Mouse (Mus musculus) limb, embryonic 15.5 days (tissue): ENCODE data around the gene Traf3ip1. TPM values are rescaled to one million over a fixed set of nuclear protein-coding genes. Genes with fewer than 3 reads are reported as not detected.

Experiments
- ATAC-seq: fragments of 200-750 bp; cut with Nextera tagmentation; 2 replicates; pipeline ENCODE4 v1.8.0; 2017; ENCODE audit warnings: low read depth, moderate TSS enrichment; ENCODE audit not compliant: insufficient number of reproducible peaks, low FRiP score, low TSS enrichment
- H3K27ac ChIP-seq: fragments of 300-500 bp; sonication (generic); 2 replicates; pipeline ENCODE4 v1.5.1; 2015; ENCODE audit warnings: moderate library complexity, mild to moderate bottlenecking, inconsistent platforms
- H3K27me3 ChIP-seq: fragments of 300-500 bp; sonication (generic); 2 replicates; pipeline ENCODE4 v1.6.1; 2015; ENCODE audit warnings: inconsistent platforms
- H3K36me3 ChIP-seq: fragments of 300-500 bp; sonication (generic); 2 replicates; pipeline ENCODE4 v1.6.1; 2015; ENCODE audit warnings: inconsistent platforms
- H3K4me1 ChIP-seq: fragments of 300-500 bp; sonication (generic); 2 replicates; pipeline ENCODE4 v1.6.1; 2015; ENCODE audit warnings: inconsistent platforms
- H3K4me2 ChIP-seq: fragments of 300-500 bp; sonication (generic); 2 replicates; pipeline ENCODE4 v1.6.1; 2015; ENCODE audit warnings: mild to moderate bottlenecking, inconsistent platforms
- H3K4me3 ChIP-seq: fragments of 300-500 bp; sonication (generic); 2 replicates; pipeline ENCODE4 v1.5.1; 2015; ENCODE audit warnings: mild to moderate bottlenecking, inconsistent platforms
- H3K9ac ChIP-seq: fragments of 300-500 bp; sonication (generic); 2 replicates; pipeline ENCODE4 v1.6.1; 2015; ENCODE audit warnings: inconsistent platforms
- H3K9me3 ChIP-seq: fragments of 300-500 bp; sonication (generic); 2 replicates; pipeline ENCODE4 v1.6.1; 2016; ENCODE audit warnings: inconsistent platforms
- WGBS: fragments of 180-500 bp; shearing (Covaris S2); methylation state at CpG from one replicate; pipeline ENCODE4 v1.1.7; 2015; 5-methylcytosine and 5-hydroxymethylcytosine counted together
- polyA plus RNA-seq: library from polyadenylated mRNA; unstranded; fragments of >200 nt; fragmentation: Nextera tagmentation; extraction: Ambion mirVana; gene quantifications from 2 replicates; pipeline ENCODE4 v1.2.1, GENCODE M21; 2015

Traf3ip1 gene
- polyA plus RNA-seq, 1 experiment from 2014 or later = 6.9 TPM

DNA sequence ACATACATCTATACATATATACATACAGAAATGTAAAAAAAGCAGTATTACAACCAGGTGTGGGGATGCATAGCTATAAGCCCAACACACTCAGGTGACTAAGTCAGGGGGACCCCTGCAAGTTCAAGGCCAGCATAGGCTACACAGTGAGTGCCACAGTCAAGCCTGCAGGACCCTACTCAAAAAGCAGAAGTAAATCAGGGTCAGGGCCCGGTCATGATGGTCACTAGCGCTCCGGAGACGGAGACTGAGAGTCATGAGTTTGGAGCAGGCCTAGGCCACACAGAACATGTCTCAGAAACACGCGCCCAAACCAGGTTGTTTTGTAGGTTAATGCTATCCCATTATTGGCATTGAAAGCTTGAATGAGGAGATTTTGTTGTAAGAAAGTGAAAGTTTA, 4.1 kb downstream of the Traf3ip1 start:
- Histone ChIP-seq H3K4me2 (no peak overlapping the region), H3K4me1 (peaks cover 14% of the 10 kb centered on the region), H3K9ac (no peak overlapping the region), H3K9me3 (no peaks in the 10 kb centered on the region), H3K27me3 (no peaks in the 10 kb centered on the region), H3K27ac (no peak overlapping the region), H3K4me3 (no peak overlapping the region), H3K36me3 (peaks cover 23% of the 10 kb centered on the region)
- no peak for ATAC-seq
- 95% methylated on average over 6 of the region's 6 CpGs for WGBS

DNA sequence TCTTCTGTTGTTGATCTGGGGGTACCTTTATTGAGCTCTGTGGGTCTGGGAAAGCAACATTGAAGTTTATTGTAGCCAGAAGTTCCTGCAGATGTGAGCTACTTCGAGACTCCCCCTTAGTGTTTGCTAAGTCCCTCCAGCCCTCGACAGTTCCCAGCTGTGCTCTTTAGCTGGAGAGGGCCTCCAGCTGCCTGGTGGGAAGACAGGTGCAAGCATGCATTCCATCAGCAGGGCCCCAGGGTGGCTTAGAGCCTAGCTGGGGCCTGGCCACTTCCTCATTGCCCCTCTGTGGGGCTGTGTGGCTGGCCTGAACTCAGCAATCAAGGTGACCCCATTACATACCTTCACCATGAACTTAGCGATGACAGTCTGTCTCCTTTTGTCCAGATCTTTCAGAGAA, 10.2 kb downstream of the Traf3ip1 start:
- H3K4me3 ChIP-seq = no peak overlapping the region
- H3K27me3 ChIP-seq = no peaks in the 10 kb centered on the region
- H3K4me2 ChIP-seq = no peak overlapping the region
- 58% methylated on average over 3 of the region's 3 CpGs for WGBS
- no peak overlapping the region for H3K9ac ChIP-seq
- no peak overlapping the region for H3K27ac ChIP-seq
- no peaks in the 10 kb centered on the region for H3K4me1 ChIP-seq
- no peak for ATAC-seq
- peaks cover 56% of the 10 kb centered on the region for H3K36me3 ChIP-seq
- no peaks in the 10 kb centered on the region for H3K9me3 ChIP-seq

DNA sequence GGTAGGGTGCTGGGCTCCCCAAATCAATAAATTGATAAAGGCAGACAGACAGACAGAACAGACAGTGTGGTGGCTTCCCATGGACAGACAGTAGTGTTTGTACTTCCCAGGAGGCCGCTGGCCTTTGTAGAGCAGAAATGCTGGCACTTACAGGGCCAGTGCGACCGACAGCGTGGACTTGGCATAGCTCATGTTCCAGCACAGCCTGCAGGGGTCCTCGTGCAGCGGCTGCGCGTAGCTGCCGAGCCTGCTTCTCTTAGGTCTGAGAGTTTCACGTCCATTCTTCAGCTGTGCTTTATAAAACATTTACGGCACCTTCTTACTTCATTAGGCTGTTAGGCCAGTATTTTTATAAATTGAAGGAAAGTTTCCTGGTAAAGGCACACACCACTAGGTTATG, 20.5 kb downstream of the Traf3ip1 start:
- Histone ChIP-seq H3K4me2 (no peak overlapping the region), H3K4me1 (0 out of 2 replicates have a peak, but pooled peaks cover 4% of the 10 kb centered on the region), H3K9ac (no peak overlapping the region), H3K27ac (no peak overlapping the region), H3K36me3 (peaks cover 15% of the 10 kb centered on the region), H3K9me3 (no peaks in the 10 kb centered on the region), H3K27me3 (no peaks in the 10 kb centered on the region), H3K4me3 (no peak overlapping the region)
- no peak for ATAC-seq
- WGBS = 56% methylated on average over 11 of the region's 11 CpGs

DNA sequence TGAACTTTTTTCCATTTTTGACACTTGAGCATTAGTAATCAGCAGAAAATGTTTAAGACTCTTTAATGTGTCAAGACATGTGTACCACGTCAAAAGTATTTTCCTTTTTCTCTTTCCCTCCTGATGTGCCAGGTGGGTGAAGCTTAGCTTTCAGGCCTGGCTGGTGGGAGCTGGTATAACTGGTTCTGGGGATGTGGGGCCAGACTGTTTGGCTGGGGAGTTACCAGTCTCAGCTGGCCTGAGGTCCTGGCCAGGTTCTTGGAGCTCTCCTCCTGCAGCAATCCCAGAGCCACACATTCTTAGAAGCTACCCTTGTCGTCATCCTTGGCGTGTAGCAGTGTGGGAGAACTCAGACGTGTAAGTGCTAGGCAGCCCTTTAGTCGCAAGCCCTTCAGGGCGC, 21.2 kb downstream of the Traf3ip1 start:
- Histone ChIP-seq H3K4me2 (no peak overlapping the region), H3K9me3 (no peaks in the 10 kb centered on the region), H3K9ac (no peak overlapping the region), H3K27ac (0 out of 2 replicates have a peak overlapping the region, but pooled peaks have one; percentile 18), H3K4me1 (0 out of 2 replicates have a peak, but pooled peaks cover 4% of the 10 kb centered on the region), H3K4me3 (no peak overlapping the region), H3K27me3 (no peaks in the 10 kb centered on the region), H3K36me3 (peaks cover 15% of the 10 kb centered on the region)
- ATAC-seq = no peak
- WGBS = 65% methylated on average over 6 of the region's 6 CpGs

DNA sequence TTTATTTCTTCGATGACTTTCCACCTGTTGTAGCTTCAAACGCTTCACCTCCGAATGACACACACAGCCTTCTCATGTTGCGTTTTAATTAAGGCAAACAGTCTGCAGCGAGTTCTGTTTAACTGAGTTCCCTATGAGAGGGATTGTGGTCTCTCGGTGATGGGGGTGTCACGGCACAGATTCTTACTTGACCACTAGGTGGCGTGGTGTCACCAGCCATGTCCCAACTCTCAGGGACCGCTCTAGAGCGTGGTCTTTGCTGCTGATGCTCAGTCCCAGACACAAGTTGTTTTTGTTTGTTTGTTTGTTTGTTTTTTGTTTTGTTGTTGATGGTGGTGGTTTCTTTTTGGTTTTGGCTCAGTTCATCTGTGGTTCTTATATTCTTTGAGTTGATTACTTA, 29.3 kb downstream of the Traf3ip1 start:
- WGBS = 9% methylated on average over 10 of the region's 10 CpGs
- H3K36me3 ChIP-seq = peaks cover 56% of the 10 kb centered on the region
- ATAC-seq = no peak

DNA sequence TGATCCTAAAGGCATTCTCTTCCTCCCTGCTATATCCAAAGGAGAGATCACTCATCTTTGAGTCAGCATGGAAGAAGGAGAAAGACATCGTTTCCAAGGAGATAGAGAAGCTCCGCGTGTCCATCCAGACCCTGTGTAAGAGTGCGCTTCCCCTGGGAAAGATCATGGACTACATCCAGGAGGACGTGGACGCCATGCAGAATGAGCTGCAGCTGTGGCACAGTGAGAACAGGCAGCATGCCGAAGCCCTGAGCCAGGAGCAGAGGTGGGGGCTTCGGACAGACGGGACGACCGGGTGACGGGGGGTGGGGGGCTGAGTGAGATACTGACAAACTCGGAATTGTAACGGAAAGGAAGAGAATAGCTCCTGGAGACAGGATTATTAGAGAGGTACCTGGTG, 31.4 kb downstream of the Traf3ip1 start:
- Histone ChIP-seq H3K4me2 (no peak overlapping the region), H3K9me3 (no peaks in the 10 kb centered on the region), H3K4me1 (0 out of 2 replicates have a peak, but pooled peaks cover 2% of the 10 kb centered on the region), H3K36me3 (peaks cover 48% of the 10 kb centered on the region), H3K27me3 (no peaks in the 10 kb centered on the region), H3K9ac (no peak overlapping the region), H3K27ac (no peak overlapping the region), H3K4me3 (no peak overlapping the region)
- 78% methylated on average over 14 of the region's 14 CpGs for WGBS
- ATAC-seq = no peak

More for the DNA sequence above, 29.3 kb downstream of the Traf3ip1 start:
- Histone ChIP-seq H3K27ac (no peak overlapping the region), H3K9me3 (no peaks in the 10 kb centered on the region), H3K4me2 (no peak overlapping the region), H3K4me3 (no peak overlapping the region), H3K9ac (no peak overlapping the region), H3K27me3 (no peaks in the 10 kb centered on the region), H3K4me1 (0 out of 2 replicates have a peak, but pooled peaks cover 2% of the 10 kb centered on the region)

DNA sequence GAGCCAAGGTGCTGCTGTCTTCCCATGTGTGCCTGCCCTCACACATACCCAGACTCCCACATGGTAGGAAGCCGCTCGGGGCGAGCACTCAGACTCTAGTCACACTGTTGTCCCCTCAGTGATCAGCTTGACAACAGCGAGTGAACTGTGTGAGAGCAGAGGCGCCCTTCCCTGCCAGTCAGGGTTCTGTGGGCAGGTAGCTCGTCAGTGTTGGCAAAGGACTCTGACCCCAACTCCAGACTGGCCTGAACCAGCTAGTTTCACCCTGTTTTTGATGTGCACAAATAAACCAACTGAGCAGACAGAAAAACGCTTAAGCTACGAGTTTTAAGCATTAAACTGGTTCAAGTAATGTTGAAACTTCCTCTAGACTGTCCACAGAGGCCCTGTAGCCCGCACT, 35.7 kb downstream of the Traf3ip1 start:
- no peak overlapping the region for H3K4me3 ChIP-seq
- H3K4me1 ChIP-seq = peaks cover 19% of the 10 kb centered on the region
- no peaks in the 10 kb centered on the region for H3K9me3 ChIP-seq
- no peak overlapping the region for H3K9ac ChIP-seq
- H3K36me3 ChIP-seq = peaks cover 23% of the 10 kb centered on the region
- 87% methylated on average over 9 of the region's 9 CpGs for WGBS
- no peak for ATAC-seq
- no peak overlapping the region for H3K4me2 ChIP-seq
- H3K27me3 ChIP-seq = peaks cover 4% of the 10 kb centered on the region; the same call in 1 of the 2 replicates
- no peak overlapping the region for H3K27ac ChIP-seq

DNA sequence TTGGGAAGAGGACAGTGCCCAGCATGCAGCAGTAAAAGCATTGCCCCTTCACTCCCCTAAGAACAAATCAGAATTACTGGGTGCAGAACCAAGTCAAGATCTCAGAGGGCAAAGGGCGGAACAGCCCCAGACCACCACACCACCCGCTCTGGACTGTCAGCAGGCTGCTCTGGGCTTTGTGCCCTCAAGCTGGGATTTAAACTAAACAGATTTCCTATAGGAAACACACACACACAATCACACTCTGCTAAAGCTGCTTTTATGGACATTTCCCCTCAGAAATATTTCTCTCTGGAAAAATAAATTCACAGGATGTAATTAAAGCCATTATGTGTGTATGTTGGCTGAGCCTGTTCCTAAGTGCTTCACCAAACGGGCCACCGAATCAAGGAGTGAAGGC, 37.8 kb downstream of the Traf3ip1 start:
- no peak overlapping the region for H3K4me2 ChIP-seq
- H3K4me3 ChIP-seq = no peak overlapping the region
- H3K9me3 ChIP-seq = no peaks in the 10 kb centered on the region
- H3K4me1 ChIP-seq = peaks cover 19% of the 10 kb centered on the region
- peaks cover 21% of the 10 kb centered on the region for H3K27me3 ChIP-seq
- H3K36me3 ChIP-seq = peaks cover 10% of the 10 kb centered on the region; the same call in 1 of the 2 replicates
- H3K27ac ChIP-seq = no peak overlapping the region
- ATAC-seq = peak; percentile 73
- H3K9ac ChIP-seq = no peak overlapping the region
- WGBS = 48% methylated on average over 4 of the region's 4 CpGs

DNA sequence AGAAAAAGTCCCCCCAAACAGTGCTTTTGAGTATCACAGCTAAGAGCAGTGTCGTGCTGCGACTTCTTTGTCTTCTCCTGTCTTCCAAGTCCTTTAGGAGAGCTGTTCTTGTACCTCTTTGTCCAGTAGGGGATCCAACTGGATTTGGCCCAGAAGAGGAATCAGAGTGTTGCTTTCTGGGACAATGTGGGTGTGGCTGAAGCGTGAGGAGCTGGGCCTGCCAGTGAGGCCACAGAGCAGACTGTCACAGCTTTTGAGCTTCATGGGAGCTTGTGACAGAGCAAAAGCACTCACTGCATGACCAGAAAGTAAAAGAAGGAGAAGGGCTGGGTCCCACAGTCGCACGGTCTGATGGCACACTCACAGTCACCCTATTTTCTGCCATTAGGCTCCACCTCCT, 38.4 kb downstream of the Traf3ip1 start:
- no peak for ATAC-seq
- peak overlapping the region; percentile 1; the same call in 1 of the 2 replicates for H3K27ac ChIP-seq
- no peaks in the 10 kb centered on the region for H3K9me3 ChIP-seq
- H3K27me3 ChIP-seq = peaks cover 23% of the 10 kb centered on the region
- peaks cover 17% of the 10 kb centered on the region for H3K4me1 ChIP-seq
- 0 out of 2 replicates have a peak, but pooled peaks cover 5% of the 10 kb centered on the region for H3K36me3 ChIP-seq
- H3K9ac ChIP-seq = no peak overlapping the region
- no peak overlapping the region for H3K4me3 ChIP-seq
- no peak overlapping the region for H3K4me2 ChIP-seq
- WGBS = 82% methylated on average over 5 of the region's 5 CpGs

DNA sequence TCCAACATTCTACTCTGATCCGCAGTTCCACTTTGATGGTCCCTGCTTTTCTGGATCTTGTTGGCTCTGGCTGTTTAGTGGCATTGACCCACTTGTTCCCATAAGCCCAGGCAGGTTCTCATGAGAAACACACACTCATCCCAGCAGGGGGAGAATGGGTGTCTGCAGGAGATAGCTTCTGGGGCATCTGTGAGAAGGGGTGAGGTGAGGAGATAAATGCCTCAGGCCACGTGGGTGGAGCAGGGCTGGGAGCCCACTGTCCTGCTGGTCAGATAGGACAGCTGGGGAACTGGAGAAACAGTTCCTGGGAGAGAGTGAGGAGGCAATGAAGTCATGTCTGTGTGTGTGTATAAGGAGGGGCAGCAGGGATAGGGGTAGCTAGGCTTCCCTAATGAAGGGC, 39.0 kb downstream of the Traf3ip1 start:
- Histone ChIP-seq H3K4me3 (no peak overlapping the region), H3K9me3 (no peaks in the 10 kb centered on the region), H3K36me3 (no peaks in the 10 kb centered on the region), H3K4me2 (no peak overlapping the region), H3K9ac (no peak overlapping the region), H3K27me3 (peaks cover 28% of the 10 kb centered on the region), H3K27ac (no peak overlapping the region), H3K4me1 (peaks cover 17% of the 10 kb centered on the region)
- no peak for ATAC-seq
- WGBS = 54% methylated on average over 2 of the region's 2 CpGs

DNA sequence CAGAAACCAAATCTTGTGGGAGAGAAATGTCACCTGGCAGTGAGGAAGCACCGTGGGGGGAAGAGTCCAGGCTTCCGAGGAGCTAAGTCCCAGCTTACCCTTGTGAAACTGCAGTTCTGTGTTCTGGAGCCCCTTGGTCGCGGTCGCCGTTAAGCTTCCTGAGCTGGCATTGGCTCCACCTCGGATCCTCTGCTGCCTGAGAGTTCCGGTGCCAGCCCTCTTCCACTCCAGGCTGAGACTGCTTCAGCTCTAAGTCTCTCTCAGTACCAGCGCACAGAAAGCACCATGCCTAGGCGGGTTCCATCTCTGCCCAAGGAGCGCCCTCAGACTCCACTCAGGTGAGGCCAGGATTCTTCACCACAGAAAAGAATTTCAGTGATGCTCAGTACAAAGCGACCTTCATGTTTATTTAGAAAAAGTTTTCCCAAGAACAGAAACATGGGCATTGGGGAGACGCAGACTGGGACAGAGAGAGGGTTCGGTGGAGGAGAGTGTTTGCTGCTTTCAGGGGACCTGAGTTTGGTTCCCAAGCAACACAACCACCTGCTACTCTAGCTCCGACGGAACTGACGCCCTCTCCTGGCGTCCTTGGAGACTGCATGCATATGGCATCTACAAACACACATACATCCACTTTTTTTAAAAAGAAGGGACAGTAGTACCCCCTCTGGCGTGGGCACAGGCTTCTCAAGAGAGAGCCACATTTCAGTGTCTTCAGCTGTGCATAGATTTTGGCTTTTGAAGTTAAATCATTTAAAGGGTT, 39.7 kb downstream of the Traf3ip1 start:
- no peak for ATAC-seq
- H3K4me2 ChIP-seq = no peak overlapping the region

DNA sequence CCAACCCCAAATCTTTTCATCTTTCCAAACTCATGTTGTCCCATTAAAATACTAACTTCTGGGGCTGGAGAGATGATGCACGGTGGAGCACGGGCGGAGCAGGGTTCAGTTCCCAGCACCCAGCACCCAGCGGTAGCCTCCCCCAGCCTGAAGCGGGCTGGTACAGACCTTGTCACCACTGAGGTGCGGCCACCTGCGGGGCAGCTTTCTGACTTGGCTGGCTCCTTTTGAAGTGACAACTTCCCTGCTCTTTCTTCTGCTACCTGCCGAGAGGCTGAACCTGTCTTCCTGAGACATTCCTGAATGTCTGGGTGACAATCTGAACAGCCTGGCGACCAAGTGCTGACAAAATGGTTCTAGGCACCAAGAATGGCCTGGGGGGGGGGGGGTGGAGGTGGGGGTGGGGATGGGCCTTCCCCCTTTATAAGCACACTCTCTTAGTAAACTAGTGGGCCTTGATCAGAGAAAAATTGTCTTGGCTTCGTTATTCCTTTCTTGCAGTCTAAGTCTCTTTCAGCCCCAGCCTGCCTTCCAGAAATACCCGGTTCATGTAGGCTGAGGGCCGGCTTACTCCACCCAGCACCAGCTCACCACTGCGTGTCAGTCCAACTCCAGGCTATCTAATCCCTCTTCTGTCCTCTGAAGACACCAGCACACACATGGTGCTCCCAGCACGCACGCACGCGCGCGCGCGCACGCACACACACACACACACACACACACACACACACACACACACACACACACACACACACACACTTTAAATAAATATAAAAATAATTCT, 43.5 kb downstream of the Traf3ip1 start:
- 32% methylated on average over 22 of the region's 22 CpGs for WGBS
- peaks cover 43% of the 10 kb centered on the region for H3K27me3 ChIP-seq
- no peak for ATAC-seq

More for the DNA sequence above, 39.7 kb downstream of the Traf3ip1 start:
- 69% methylated on average over 19 of the region's 19 CpGs for WGBS
- Histone ChIP-seq H3K4me3 (no peak overlapping the region), H3K27ac (no peak overlapping the region), H3K27me3 (peaks cover 32% of the 10 kb centered on the region), H3K36me3 (no peaks in the 10 kb centered on the region), H3K9ac (no peak overlapping the region), H3K4me1 (peaks cover 17% of the 10 kb centered on the region), H3K9me3 (no peaks in the 10 kb centered on the region)

More for the DNA sequence above, 43.5 kb downstream of the Traf3ip1 start:
- Histone ChIP-seq H3K36me3 (no peaks in the 10 kb centered on the region), H3K9me3 (no peaks in the 10 kb centered on the region), H3K4me2 (no peak overlapping the region), H3K4me3 (no peak overlapping the region), H3K27ac (no peak overlapping the region), H3K9ac (no peak overlapping the region), H3K4me1 (peaks cover 38% of the 10 kb centered on the region)
